Mouse (Mus musculus): ENCODE results near the gene Rps6ka1. TPM values are rescaled to one million over a fixed set of nuclear protein-coding genes. Genes with fewer than 3 reads are reported as not detected.
A peak's percentile ranks its signal among the peaks of the same experiment; 100 is the strongest.

Gene Rps6ka1
- polyA plus RNA-seq, 1 experiment from 2014 or later = 79.4 TPM

DNA sequence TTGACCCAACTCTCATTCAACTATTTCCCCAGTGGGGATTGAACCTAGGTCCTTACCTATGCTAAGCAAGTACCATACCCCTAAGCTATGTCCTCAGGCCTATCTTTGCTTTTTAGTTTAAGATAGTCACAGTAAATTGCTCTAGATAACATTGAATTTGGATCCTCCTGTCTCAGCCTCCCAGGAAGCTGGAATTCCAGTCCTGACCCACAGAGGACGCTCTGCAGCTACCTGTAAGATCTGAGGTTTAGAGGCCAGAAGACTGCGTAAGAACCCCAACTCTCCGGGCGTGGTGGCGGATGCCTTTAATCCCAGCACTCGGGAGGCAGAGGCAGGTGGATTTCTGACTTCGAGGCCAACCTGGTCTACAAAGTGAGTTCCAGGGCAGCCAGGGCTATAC lies 47.1 kb downstream of the Rps6ka1 start:
- H3K36me3 ChIP-seq (ENCODE audit: control insufficient read depth, insufficient read depth) = no peaks in the 10 kb centered on the region
- 65% methylated on average over 7 of the region's 7 CpGs for WGBS (ENCODE audit: insufficient replicate concordance)
- no peak overlapping the region for H3K4me2 ChIP-seq (ENCODE audit: low read depth, low read length)
- no peak overlapping the region for H3K9ac ChIP-seq (ENCODE audit: low read depth, low read length)
- no peaks in the 10 kb centered on the region; the same call in none of the 2 replicates for H3K4me1 ChIP-seq (ENCODE audit: control insufficient read depth, low read depth, low read length)
- no peak for ATAC-seq (ENCODE audit: low read depth)
- no peak overlapping the region for H3K27ac ChIP-seq (ENCODE audit: low read length)
- H3K9me3 ChIP-seq (replicated peaks; ENCODE audit: control insufficient read depth, low read length) = no peaks in the 10 kb centered on the region
- no peak overlapping the region for H3K4me3 ChIP-seq (ENCODE audit: low read depth, low read length)
- H3K27me3 ChIP-seq (ENCODE audit: control insufficient read depth, insufficient read depth, low read depth, low read length) = no peaks in the 10 kb centered on the region

GRCm38 (mm10) chr4:133839385-133839826 lies 48.2 kb downstream of the Rps6ka1 start:
- no peak overlapping the region for H3K9ac ChIP-seq (ENCODE audit: low read depth, low read length)
- no peaks in the 10 kb centered on the region for H3K9me3 ChIP-seq (replicated peaks; ENCODE audit: control insufficient read depth, low read length)
- no peaks in the 10 kb centered on the region for H3K27me3 ChIP-seq (ENCODE audit: control insufficient read depth, insufficient read depth, low read depth, low read length)
- H3K27ac ChIP-seq (ENCODE audit: low read length) = no peak overlapping the region
- ATAC-seq (ENCODE audit: low read depth) = no peak
- H3K36me3 ChIP-seq (ENCODE audit: control insufficient read depth, insufficient read depth) = no peaks in the 10 kb centered on the region
- WGBS (ENCODE audit: insufficient replicate concordance) = 58% methylated on average over 4 of the region's 4 CpGs
- H3K4me3 ChIP-seq (ENCODE audit: low read depth, low read length) = no peak overlapping the region
- H3K4me1 ChIP-seq (ENCODE audit: control insufficient read depth, low read depth, low read length) = no peaks in the 10 kb centered on the region; the same call in none of the 2 replicates
- no peak overlapping the region for H3K4me2 ChIP-seq (ENCODE audit: low read depth, low read length)

GRCm38 (mm10) chr4:133836575-133836974 lies 51.0 kb downstream of the Rps6ka1 start:
- Histone ChIP-seq H3K36me3 (ENCODE audit: control insufficient read depth, insufficient read depth) (no peaks in the 10 kb centered on the region), H3K9ac (ENCODE audit: low read depth, low read length) (no peak overlapping the region), H3K4me2 (ENCODE audit: low read depth, low read length) (no peak overlapping the region), H3K27ac (ENCODE audit: low read length) (no peak overlapping the region), H3K9me3 (replicated peaks; ENCODE audit: control insufficient read depth, low read length) (no peaks in the 10 kb centered on the region), H3K27me3 (ENCODE audit: control insufficient read depth, insufficient read depth, low read depth, low read length) (no peaks in the 10 kb centered on the region), H3K4me3 (ENCODE audit: low read depth, low read length) (no peak overlapping the region), H3K4me1 (ENCODE audit: control insufficient read depth, low read depth, low read length) (no peaks in the 10 kb centered on the region; the same call in none of the 2 replicates)
- peak; percentile 58 for ATAC-seq (ENCODE audit: low read depth)
- 38% methylated on average over 10 of the region's 10 CpGs for WGBS (ENCODE audit: insufficient replicate concordance)

DNA sequence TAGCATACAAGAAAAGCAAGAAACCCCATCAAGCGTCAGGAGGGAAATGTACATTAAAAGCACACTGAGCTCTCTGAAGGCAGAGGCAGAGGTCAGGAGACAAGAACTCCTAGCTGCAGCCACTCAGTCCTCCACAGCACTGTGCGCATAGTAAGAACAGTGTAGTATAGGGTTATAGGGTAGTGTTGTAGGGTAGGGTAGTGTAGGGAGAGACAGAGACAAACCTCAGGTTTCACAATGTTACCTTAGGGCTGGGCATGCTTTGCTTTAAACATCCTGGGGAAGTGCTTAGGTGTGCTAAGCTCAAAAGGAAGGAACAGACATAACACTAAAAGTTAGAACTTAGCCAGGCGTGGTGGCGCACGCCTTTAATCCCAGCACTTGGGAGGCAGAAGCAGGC lies 52.4 kb downstream of the Rps6ka1 start:
- 84% methylated on average over 5 of the region's 5 CpGs for WGBS (ENCODE audit: insufficient replicate concordance)
- Histone ChIP-seq H3K4me3 (ENCODE audit: low read depth, low read length) (no peak overlapping the region), H3K27ac (ENCODE audit: low read length) (no peak overlapping the region), H3K36me3 (ENCODE audit: control insufficient read depth, insufficient read depth) (no peaks in the 10 kb centered on the region), H3K9me3 (replicated peaks; ENCODE audit: control insufficient read depth, low read length) (no peaks in the 10 kb centered on the region), H3K27me3 (ENCODE audit: control insufficient read depth, insufficient read depth, low read depth, low read length) (no peaks in the 10 kb centered on the region), H3K4me2 (ENCODE audit: low read depth, low read length) (no peak overlapping the region), H3K9ac (ENCODE audit: low read depth, low read length) (no peak overlapping the region), H3K4me1 (ENCODE audit: control insufficient read depth, low read depth, low read length) (no peaks in the 10 kb centered on the region)
- no peak for ATAC-seq (ENCODE audit: low read depth)

- H3K4me2 ChIP-seq (ENCODE audit: low read depth, low read length) = no peak overlapping the region
- H3K4me1 ChIP-seq (ENCODE audit: control insufficient read depth, low read depth, low read length) = peaks cover 15% of the 10 kb centered on the region
- no peak overlapping the region for H3K27ac ChIP-seq (ENCODE audit: low read length)
- no peak for ATAC-seq (ENCODE audit: low read depth)
- 67% methylated on average over 15 of the region's 15 CpGs for WGBS (ENCODE audit: insufficient replicate concordance)
- no peak overlapping the region for H3K4me3 ChIP-seq (ENCODE audit: low read depth, low read length)
- H3K36me3 ChIP-seq (ENCODE audit: control insufficient read depth, insufficient read depth) = no peaks in the 10 kb centered on the region
- no peaks in the 10 kb centered on the region for H3K9me3 ChIP-seq (replicated peaks; ENCODE audit: control insufficient read depth, low read length)
- no peaks in the 10 kb centered on the region for H3K27me3 ChIP-seq (ENCODE audit: control insufficient read depth, insufficient read depth, low read depth, low read length)
- H3K9ac ChIP-seq (ENCODE audit: low read depth, low read length) = no peak overlapping the region
These were observed 54.4 kb downstream of the Rps6ka1 start for GRCm38 (mm10) chr4:133832945-133833874.

- no peak overlapping the region for H3K4me3 ChIP-seq (ENCODE audit: low read depth, low read length)
- 100% methylated on average over 1 of the region's 1 CpGs for WGBS (ENCODE audit: insufficient replicate concordance)
These were observed 57.1 kb downstream of the Rps6ka1 start for GRCm38 (mm10) chr4:133830453-133830852.

GRCm38 (mm10) chr4:133829281-133830070 lies 58.1 kb downstream of the Rps6ka1 start:
- Histone ChIP-seq H3K36me3 (ENCODE audit: control insufficient read depth, insufficient read depth) (no peaks in the 10 kb centered on the region), H3K4me2 (ENCODE audit: low read depth, low read length) (no peak overlapping the region), H3K27ac (ENCODE audit: low read length) (no peak overlapping the region), H3K4me1 (ENCODE audit: control insufficient read depth, low read depth, low read length) (peaks cover 19% of the 10 kb centered on the region), H3K27me3 (ENCODE audit: control insufficient read depth, insufficient read depth, low read depth, low read length) (no peaks in the 10 kb centered on the region), H3K4me3 (ENCODE audit: low read depth, low read length) (no peak overlapping the region), H3K9ac (ENCODE audit: low read depth, low read length) (no peak overlapping the region), H3K9me3 (replicated peaks; ENCODE audit: control insufficient read depth, low read length) (no peaks in the 10 kb centered on the region)
- WGBS (ENCODE audit: insufficient replicate concordance) = 9% methylated on average over 10 of the region's 10 CpGs
- ATAC-seq (ENCODE audit: low read depth) = 0 out of 2 replicates have a peak, but pooled peaks have one; percentile 11

More at GRCm38 (mm10) chr4:133830453-133830852, 57.1 kb downstream of the Rps6ka1 start:
- Histone ChIP-seq H3K4me1 (ENCODE audit: control insufficient read depth, low read depth, low read length) (peaks cover 19% of the 10 kb centered on the region), H3K27me3 (ENCODE audit: control insufficient read depth, insufficient read depth, low read depth, low read length) (no peaks in the 10 kb centered on the region), H3K36me3 (ENCODE audit: control insufficient read depth, insufficient read depth) (no peaks in the 10 kb centered on the region), H3K9ac (ENCODE audit: low read depth, low read length) (no peak overlapping the region), H3K9me3 (replicated peaks; ENCODE audit: control insufficient read depth, low read length) (no peaks in the 10 kb centered on the region), H3K4me2 (ENCODE audit: low read depth, low read length) (no peak overlapping the region), H3K27ac (ENCODE audit: low read length) (no peak overlapping the region)
- no peak for ATAC-seq (ENCODE audit: low read depth)

DNA sequence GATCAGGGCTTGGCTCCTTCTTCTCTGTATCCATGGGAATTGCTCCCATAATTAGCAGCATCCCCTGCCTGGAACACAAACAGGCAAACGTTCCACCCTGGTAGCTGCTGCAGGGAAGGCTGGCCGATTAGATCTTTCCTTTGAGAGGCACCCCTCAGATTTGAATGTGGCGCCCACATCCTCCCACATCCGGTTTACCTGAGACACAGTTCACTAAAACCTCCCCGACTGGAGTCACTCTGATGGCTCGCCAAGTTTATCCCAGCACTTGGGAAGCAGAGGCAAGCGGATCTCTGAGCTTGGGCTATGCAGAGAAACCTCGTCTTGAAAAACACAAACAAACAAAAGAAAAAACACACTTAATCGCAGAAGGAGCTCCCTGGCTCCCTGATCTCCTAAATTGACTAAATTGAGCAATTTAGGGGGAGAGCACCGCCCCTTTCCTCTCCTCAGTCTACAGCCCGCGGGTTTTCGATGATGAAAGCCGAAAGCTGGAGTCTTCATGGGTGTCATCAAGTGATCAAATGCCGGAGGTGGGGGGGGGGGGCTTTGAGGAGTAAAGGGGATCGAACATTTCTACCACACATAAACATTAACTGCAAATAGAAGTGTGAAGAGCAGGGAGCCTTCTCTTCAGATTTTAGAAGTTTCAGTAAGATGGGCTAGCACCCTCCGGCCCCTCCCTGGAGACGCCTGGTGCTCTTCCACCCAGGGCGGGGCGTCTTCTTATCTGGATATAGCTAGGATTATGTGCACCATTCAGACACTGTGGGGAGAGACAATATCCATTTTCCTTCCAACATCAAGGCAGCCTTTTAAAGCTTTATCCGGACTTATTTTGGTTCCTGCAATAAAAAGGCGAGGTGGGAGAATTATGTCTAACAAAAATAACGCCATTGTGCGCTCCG lies 59.5 kb downstream of the Rps6ka1 start:
- no peaks in the 10 kb centered on the region for H3K9me3 ChIP-seq (replicated peaks; ENCODE audit: control insufficient read depth, low read length)
- peak overlapping the region; percentile 48 for H3K4me2 ChIP-seq (ENCODE audit: low read depth, low read length)
- H3K27me3 ChIP-seq (ENCODE audit: control insufficient read depth, insufficient read depth, low read depth, low read length) = no peaks in the 10 kb centered on the region
- H3K9ac ChIP-seq (ENCODE audit: low read depth, low read length) = no peak overlapping the region
- peaks cover 19% of the 10 kb centered on the region for H3K4me1 ChIP-seq (ENCODE audit: control insufficient read depth, low read depth, low read length)
- peak overlapping the region; percentile 18; the same call in 1 of the 2 replicates for H3K4me3 ChIP-seq (ENCODE audit: low read depth, low read length)
- H3K36me3 ChIP-seq (ENCODE audit: control insufficient read depth, insufficient read depth) = no peaks in the 10 kb centered on the region
- no peak overlapping the region for H3K27ac ChIP-seq (ENCODE audit: low read length)
- ATAC-seq (ENCODE audit: low read depth) = 0 out of 2 replicates have a peak, but pooled peaks have one; percentile 45
- 16% methylated on average over 25 of the region's 25 CpGs for WGBS (ENCODE audit: insufficient replicate concordance)
